Mouse (Mus musculus): ENCODE measurements around the gene Gpn2. TPM values are rescaled to one million over a fixed set of nuclear protein-coding genes. Genes with fewer than 3 reads are reported as not detected.

The Gpn2 gene
- polyA plus RNA-seq, 1 experiment = 8.1 TPM

DNA sequence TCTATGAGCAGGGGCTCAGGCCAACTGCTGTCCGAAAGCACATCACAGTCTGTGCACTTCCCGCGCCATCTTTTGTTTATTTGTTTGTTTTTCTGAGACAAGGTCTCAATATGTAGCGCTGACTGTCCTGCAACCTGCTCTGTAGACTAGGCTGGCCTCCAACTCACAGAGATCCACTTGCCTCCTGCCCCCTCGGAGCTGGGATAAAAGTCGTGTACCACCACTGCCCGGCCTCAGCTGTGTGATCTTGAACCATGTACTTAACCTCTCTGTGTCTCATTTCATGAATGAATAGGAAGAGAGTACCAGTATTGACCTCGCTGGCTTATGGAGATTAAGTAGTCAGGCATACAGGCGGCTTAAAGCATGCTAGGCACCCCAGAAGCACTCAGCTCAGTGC, 42.5 kb downstream of the Gpn2 start:
- peak overlapping the region; percentile 98 for H3K27ac ChIP-seq (replicated peaks; ENCODE audit: low read depth, low read length)

GRCm38 (mm10) chr4:133627039-133627438, 42.9 kb downstream of the Gpn2 start:
- Histone ChIP-seq H3K4me3 (ENCODE audit: insufficient read depth, low read depth, low read length) (no peak overlapping the region), H3K4me1 (ENCODE audit: control insufficient read depth, insufficient read depth, insufficient read length, low read length) (peaks cover 35% of the 10 kb centered on the region), H3K27ac (replicated peaks; ENCODE audit: low read depth, low read length) (peak overlapping the region; percentile 98)

More for the DNA sequence above, 42.5 kb downstream of the Gpn2 start:
- peaks cover 33% of the 10 kb centered on the region for H3K4me1 ChIP-seq (ENCODE audit: control insufficient read depth, insufficient read depth, insufficient read length, low read length)
- no peak overlapping the region for H3K4me3 ChIP-seq (ENCODE audit: insufficient read depth, low read depth, low read length)

- Histone ChIP-seq H3K4me1 (ENCODE audit: control insufficient read depth, insufficient read depth, insufficient read length, low read length) (peaks cover 39% of the 10 kb centered on the region), H3K4me3 (ENCODE audit: insufficient read depth, low read depth, low read length) (no peak overlapping the region), H3K27ac (replicated peaks; ENCODE audit: low read depth, low read length) (peak overlapping the region; percentile 25; the same call in 1 of the 2 replicates)
These were observed 44.4 kb downstream of the Gpn2 start for GRCm38 (mm10) chr4:133628517-133628916.

- Histone ChIP-seq H3K4me3 (ENCODE audit: insufficient read depth, low read depth, low read length) (no peak overlapping the region), H3K27ac (replicated peaks; ENCODE audit: low read depth, low read length) (peak overlapping the region; percentile 2), H3K4me1 (ENCODE audit: control insufficient read depth, insufficient read depth, insufficient read length, low read length) (peaks cover 34% of the 10 kb centered on the region)
These were observed 45.0 kb downstream of the Gpn2 start for GRCm38 (mm10) chr4:133629191-133629590.

GRCm38 (mm10) chr4:133630326-133630920, 46.3 kb downstream of the Gpn2 start:
- peak overlapping the region; percentile 84 for H3K27ac ChIP-seq (replicated peaks; ENCODE audit: low read depth, low read length)
- H3K4me1 ChIP-seq (ENCODE audit: control insufficient read depth, insufficient read depth, insufficient read length, low read length) = peaks cover 27% of the 10 kb centered on the region
- H3K4me3 ChIP-seq (ENCODE audit: insufficient read depth, low read depth, low read length) = peak overlapping the region; percentile 87

DNA sequence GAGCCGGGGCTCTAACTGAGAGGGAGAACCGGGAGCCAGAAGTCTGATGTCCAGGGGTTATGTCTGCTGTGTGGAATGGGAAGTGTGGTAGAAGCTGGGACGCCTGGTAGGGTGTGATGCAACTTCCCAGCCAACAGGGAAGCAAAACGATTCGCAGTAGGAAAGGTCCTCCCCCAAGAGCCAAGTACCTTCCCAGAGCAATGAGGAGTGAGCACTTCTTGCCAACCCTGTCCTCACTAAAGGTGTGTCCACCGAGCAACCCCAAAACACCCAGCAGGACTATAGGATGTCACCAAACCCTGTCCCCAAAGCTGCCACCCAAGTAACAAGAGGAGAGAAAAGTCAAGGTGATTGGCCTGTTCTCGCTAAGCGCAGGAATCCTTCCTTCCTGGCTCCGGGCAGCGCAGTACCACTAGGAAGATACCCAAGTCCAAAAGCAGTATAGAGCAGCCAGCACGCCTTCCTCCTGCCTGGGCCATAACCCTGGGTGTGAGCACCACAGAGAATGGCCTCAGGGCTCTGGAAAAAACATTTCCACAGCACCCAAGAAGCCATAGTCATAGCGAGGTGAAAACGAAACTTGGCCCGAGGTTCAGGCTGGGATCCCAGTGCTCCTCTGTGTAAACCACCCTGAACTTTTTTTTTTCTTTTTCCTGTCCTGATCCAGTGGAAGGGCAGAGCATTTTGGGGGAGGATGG, 47.1 kb downstream of the Gpn2 start:
- Histone ChIP-seq H3K27ac (replicated peaks; ENCODE audit: low read depth, low read length) (peak overlapping the region; percentile 84), H3K4me3 (ENCODE audit: insufficient read depth, low read depth, low read length) (peak overlapping the region; percentile 87), H3K4me1 (ENCODE audit: control insufficient read depth, insufficient read depth, insufficient read length, low read length) (peaks cover 24% of the 10 kb centered on the region)

DNA sequence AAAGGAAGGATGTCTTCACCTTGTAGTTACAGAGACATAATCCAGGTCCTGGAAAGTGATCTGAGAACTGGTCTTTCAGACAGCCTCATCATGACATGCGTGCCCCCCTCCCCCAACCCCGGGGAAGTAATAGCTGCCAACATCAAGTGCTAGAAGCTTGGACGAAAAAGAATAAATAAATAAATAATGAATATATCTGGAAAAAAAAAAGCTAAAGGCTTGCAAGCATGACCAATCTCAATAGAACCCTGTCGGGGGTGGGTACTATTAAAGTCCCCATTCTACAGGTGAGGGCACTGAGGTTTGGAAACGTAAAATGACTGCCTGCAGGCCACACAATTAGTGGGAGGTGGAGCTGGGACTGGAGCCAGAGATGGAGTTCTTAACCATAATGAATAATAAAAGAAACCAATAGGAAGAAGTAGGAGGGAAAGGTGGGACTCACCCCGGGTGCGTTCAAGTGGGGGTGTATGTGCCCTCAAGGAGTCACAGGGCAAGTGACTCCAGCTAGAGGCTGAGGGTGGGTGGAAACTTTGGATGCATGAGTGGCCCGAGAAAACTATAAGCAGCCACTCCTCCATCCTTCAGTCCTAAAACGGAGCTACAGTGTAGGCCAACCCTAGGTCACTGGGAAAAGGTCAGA, 47.7 kb downstream of the Gpn2 start:
- Histone ChIP-seq H3K27ac (replicated peaks; ENCODE audit: low read depth, low read length) (peak overlapping the region; percentile 92), H3K4me3 (ENCODE audit: insufficient read depth, low read depth, low read length) (peak overlapping the region; percentile 87), H3K4me1 (ENCODE audit: control insufficient read depth, insufficient read depth, insufficient read length, low read length) (peaks cover 20% of the 10 kb centered on the region)

GRCm38 (mm10) chr4:133632483-133633327, 48.5 kb downstream of the Gpn2 start:
- H3K4me1 ChIP-seq (ENCODE audit: control insufficient read depth, insufficient read depth, insufficient read length, low read length) = peaks cover 19% of the 10 kb centered on the region
- H3K4me3 ChIP-seq (ENCODE audit: insufficient read depth, low read depth, low read length) = peak overlapping the region; percentile 87
- H3K27ac ChIP-seq (replicated peaks; ENCODE audit: low read depth, low read length) = peak overlapping the region; percentile 92

DNA sequence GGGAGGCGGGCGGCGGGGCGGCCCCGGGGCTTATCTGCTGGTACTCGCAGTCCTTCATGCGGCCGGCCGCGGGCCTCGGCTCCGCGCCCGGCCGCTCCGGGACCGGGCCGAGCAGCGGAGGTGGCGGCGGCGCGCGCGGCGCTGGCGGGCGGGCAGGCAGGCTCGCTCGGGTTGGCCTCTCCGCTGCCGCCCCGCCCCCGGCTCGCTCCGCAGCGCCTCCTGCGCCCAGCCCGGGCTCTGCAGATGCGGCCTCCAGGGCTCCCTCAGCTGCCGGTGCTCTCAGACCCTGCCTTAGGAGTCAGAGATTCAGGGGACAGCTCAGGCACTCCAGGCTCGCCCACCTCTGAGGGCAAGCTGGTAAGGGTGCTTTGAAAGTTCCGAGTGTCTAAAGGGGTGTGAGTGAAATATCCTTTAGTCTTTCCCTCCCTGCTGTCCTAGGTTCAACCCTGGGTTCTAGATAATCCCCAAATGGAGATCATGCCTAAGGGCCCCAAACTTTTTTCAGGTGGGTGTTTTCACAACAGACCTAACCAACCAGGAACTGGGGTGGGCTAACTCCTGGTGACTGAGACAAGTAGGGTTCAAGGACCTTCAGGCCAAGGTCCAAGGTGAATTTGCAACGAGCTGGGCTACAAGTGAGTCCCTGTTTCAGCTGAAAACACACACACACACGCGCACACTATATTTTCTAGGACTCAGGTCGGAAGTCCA, 49.3 kb downstream of the Gpn2 start:
- Histone ChIP-seq H3K27ac (replicated peaks; ENCODE audit: low read depth, low read length) (peak overlapping the region; percentile 67; the same call in 1 of the 2 replicates), H3K4me1 (ENCODE audit: control insufficient read depth, insufficient read depth, insufficient read length, low read length) (peaks cover 19% of the 10 kb centered on the region), H3K4me3 (ENCODE audit: insufficient read depth, low read depth, low read length) (peak overlapping the region; percentile 87; the same call in 1 of the 2 replicates)

DNA sequence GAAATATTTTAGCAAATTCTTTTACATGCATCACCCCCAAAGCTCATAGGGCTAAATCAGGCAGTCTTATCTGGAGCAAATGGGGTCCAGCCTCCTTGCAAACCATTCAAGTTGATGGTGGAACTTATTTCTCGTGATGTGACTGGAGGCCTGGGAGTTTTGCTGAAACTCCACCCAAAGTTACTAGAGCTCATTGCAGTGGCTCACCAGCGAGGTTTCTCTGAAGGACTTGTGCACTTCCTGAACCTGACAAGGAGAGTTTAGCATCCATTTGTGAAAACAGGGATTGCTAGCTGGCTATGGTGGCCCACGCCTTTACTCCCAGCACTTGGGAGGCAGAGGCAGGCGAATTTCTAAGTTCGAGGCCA, 49.9 kb downstream of the Gpn2 start:
- H3K4me1 ChIP-seq (ENCODE audit: control insufficient read depth, insufficient read depth, insufficient read length, low read length) = peaks cover 16% of the 10 kb centered on the region
- H3K27ac ChIP-seq (replicated peaks; ENCODE audit: low read depth, low read length) = no peak overlapping the region
- no peak overlapping the region for H3K4me3 ChIP-seq (ENCODE audit: insufficient read depth, low read depth, low read length)

Other genes with a start within 250 kb of the Gpn2 start
- 25.6 TPM in 2 replicates for gene Wdtc1, start 230.9 kb upstream of the Gpn2 start, polyA plus RNA-seq (2012; ENCODE audit: insufficient read depth, insufficient read length, missing spikeins)
- gene Slc9a1, start 214.7 kb upstream of the Gpn2 start, polyA plus RNA-seq (2012; ENCODE audit: insufficient read depth, insufficient read length, missing spikeins) = 8.6 and 10.3 TPM in 2 replicates
- 0.44 TPM in 1 of 2 replicates, not detected in the other for gene Tent5b, start 104.2 kb upstream of the Gpn2 start, polyA plus RNA-seq (2012; ENCODE audit: insufficient read depth, insufficient read length, missing spikeins)
- 1.0 TPM in 1 of 2 replicates, not detected in the other for gene Trnp1, start 85.8 kb upstream of the Gpn2 start, polyA plus RNA-seq (2012; ENCODE audit: insufficient read depth, insufficient read length, missing spikeins)
- not detected in 2 replicates for gene Kdf1, start 65.4 kb upstream of the Gpn2 start, polyA plus RNA-seq (2012; ENCODE audit: insufficient read depth, insufficient read length, missing spikeins)
- gene Nudc, start 38.4 kb upstream of the Gpn2 start, polyA plus RNA-seq (2012; ENCODE audit: insufficient read depth, insufficient read length, missing spikeins) = 75.2 and 77.0 TPM in 2 replicates
- not detected in 2 replicates for gene Nr0b2, start 31.0 kb upstream of the Gpn2 start, polyA plus RNA-seq (2012; ENCODE audit: insufficient read depth, insufficient read length, missing spikeins)
- 0.96 and 1.5 TPM in 2 replicates for gene Gpatch3, start 9.6 kb upstream of the Gpn2 start, polyA plus RNA-seq (2012; ENCODE audit: insufficient read depth, insufficient read length, missing spikeins)
- gene Sfn, start 17.8 kb downstream of the Gpn2 start, polyA plus RNA-seq (2012; ENCODE audit: insufficient read depth, insufficient read length, missing spikeins) = 1.2 and 1.3 TPM in 2 replicates
- 9.4 and 10.6 TPM in 2 replicates for gene Zdhhc18, start 65.8 kb downstream of the Gpn2 start, polyA plus RNA-seq (2012; ENCODE audit: insufficient read depth, insufficient read length, missing spikeins)
- gene Pigv, start 88.3 kb downstream of the Gpn2 start, polyA plus RNA-seq (2012; ENCODE audit: insufficient read depth, insufficient read length, missing spikeins) = 4.6 and 5.9 TPM in 2 replicates
- gene Arid1a, start 172.4 kb downstream of the Gpn2 start, polyA plus RNA-seq (2012; ENCODE audit: insufficient read depth, insufficient read length, missing spikeins) = 13.5 and 18.7 TPM in 2 replicates

Data from brown adipose tissue, adult 24 weeks (tissue).